Mouse (Mus musculus) kidney, postnatal 0 days (tissue): ENCODE data around the gene Rxrg. TPM values are rescaled to one million over a fixed set of nuclear protein-coding genes. Genes with fewer than 3 reads are reported as not detected.

Experiments
- ATAC-seq: fragments of 200-750 bp; cut with Nextera tagmentation; replicated peaks from 2 replicates; pipeline ENCODE4 v1.8.0; 2017; ENCODE audit warnings: low read depth, moderate number of reproducible peaks, moderate TSS enrichment, moderate library complexity; ENCODE audit not compliant: low FRiP score
- DNase-seq: peaks from one replicate; pipeline ENCODE4 v3.0.0-alpha.2; 2016; ENCODE audit warnings: low spot score
- H3K27ac ChIP-seq: fragments of 300-500 bp; sonication (generic); 2 replicates; pipeline ENCODE4 v1.5.1; 2014; ENCODE audit warnings: mild to moderate bottlenecking
- H3K27me3 ChIP-seq: fragments of 300-500 bp; sonication (generic); 2 replicates; pipeline ENCODE4 v1.6.1; 2014; ENCODE audit warnings: low read length, mixed read lengths; ENCODE audit not compliant: insufficient read depth
- H3K36me3 ChIP-seq: fragments of 300-500 bp; sonication (generic); 2 replicates; pipeline ENCODE4 v1.6.1; 2014; ENCODE audit warnings: low read length, mixed read lengths; ENCODE audit not compliant: insufficient read depth
- H3K4me1 ChIP-seq: fragments of 300-500 bp; sonication (generic); replicated peaks from 2 replicates; pipeline ENCODE4 v1.6.1; 2014; ENCODE audit warnings: antibody characterized with exemption, low read length, mixed read lengths; ENCODE audit not compliant: insufficient read depth
- H3K4me2 ChIP-seq: fragments of 300-500 bp; sonication (generic); 2 replicates; pipeline ENCODE4 v1.6.1; 2014; ENCODE audit warnings: mild to moderate bottlenecking, low read length, moderate library complexity, mixed read lengths
- H3K4me3 ChIP-seq: fragments of 300-500 bp; sonication (generic); replicated peaks from 2 replicates; pipeline ENCODE4 v1.5.1; 2014; ENCODE audit warnings: low read depth, low read length
- H3K9ac ChIP-seq: fragments of 300-500 bp; sonication (generic); 2 replicates; pipeline ENCODE4 v1.6.1; 2014; ENCODE audit warnings: low read depth, low read length
- H3K9me3 ChIP-seq: fragments of 300-500 bp; sonication (generic); replicated peaks from 2 replicates; pipeline ENCODE4 v1.6.1; 2016; ENCODE audit warnings: low read length, inconsistent platforms, mixed read lengths
- CTCF ChIP-seq: IDR thresholded peaks from 2 replicates; pipeline ENCODE4 v1.5.1; 2016; ENCODE audit warnings: antibody characterized with exemption, low read depth, mild to moderate bottlenecking, moderate library complexity
- WGBS: fragments of 180-500 bp; shearing (Covaris S2); extraction: QIAGEN DNeasy Blood & Tissue Kit; methylation state at CpG from one replicate; pipeline ENCODE4 v1.1.7; 2014; 5-methylcytosine and 5-hydroxymethylcytosine counted together
- polyA plus RNA-seq: library from polyadenylated mRNA; unstranded; fragments of >200 nt; fragmentation: Nextera tagmentation; extraction: Ambion mirVana; gene quantifications from 2 replicates; pipeline ENCODE4 v1.2.1, GENCODE M21; 2015

The Rxrg gene
- polyA plus RNA-seq, 1 experiment from 2014 or later, result 0.55 TPM

- H3K27me3 ChIP-seq, result no peaks in the 10 kb centered on the region
- DNase-seq (no peak), ATAC-seq (no peak)
- H3K36me3 ChIP-seq, result no peaks in the 10 kb centered on the region
- 75% methylated on average over 6 of the region's 6 CpGs for WGBS
- no peak overlapping the region for H3K9ac ChIP-seq
- no peaks in the 10 kb centered on the region for H3K4me1 ChIP-seq
- TF ChIP-seq CTCF, result no peak
- H3K27ac ChIP-seq, result no peak overlapping the region
- H3K4me2 ChIP-seq, result no peak overlapping the region
- no peaks in the 10 kb centered on the region for H3K9me3 ChIP-seq
- no peak overlapping the region for H3K4me3 ChIP-seq
Observed at GRCm38 (mm10) chr1:167583195-167583594, 15.0 kb upstream of the Rxrg start.

- no peak overlapping the region for H3K9ac ChIP-seq
- H3K4me2 ChIP-seq, result no peak overlapping the region
- DNase-seq, result no peak
- H3K4me3 ChIP-seq, result no peak overlapping the region
- no peak overlapping the region for H3K27ac ChIP-seq
- no peak for TF ChIP-seq CTCF
- no peaks in the 10 kb centered on the region for H3K9me3 ChIP-seq
- no peaks in the 10 kb centered on the region for H3K4me1 ChIP-seq
- H3K27me3 ChIP-seq, result no peaks in the 10 kb centered on the region
- no peaks in the 10 kb centered on the region for H3K36me3 ChIP-seq
- WGBS, result 75% methylated on average over 12 of the region's 12 CpGs
- no peak for ATAC-seq
Observed at GRCm38 (mm10) chr1:167583888-167584287, 14.3 kb upstream of the Rxrg start.

GRCm38 (mm10) chr1:167588747-167589558 is 9.2 kb upstream of the Rxrg start:
- H3K4me3 ChIP-seq, result no peak overlapping the region
- no peak overlapping the region for H3K27ac ChIP-seq
- ATAC-seq, result no peak
- no peak for TF ChIP-seq CTCF
- H3K36me3 ChIP-seq, result no peaks in the 10 kb centered on the region
- no peak overlapping the region for H3K9ac ChIP-seq
- WGBS, result 86% methylated on average over 16 of the region's 16 CpGs
- no peaks in the 10 kb centered on the region for H3K27me3 ChIP-seq
- H3K4me1 ChIP-seq, result no peaks in the 10 kb centered on the region
- no peak for DNase-seq
- H3K9me3 ChIP-seq, result no peaks in the 10 kb centered on the region
- no peak overlapping the region for H3K4me2 ChIP-seq

GRCm38 (mm10) chr1:167592175-167592574 is 6.0 kb upstream of the Rxrg start:
- Histone ChIP-seq H3K4me3 (no peak overlapping the region), H3K36me3 (no peaks in the 10 kb centered on the region), H3K4me2 (no peak overlapping the region), H3K4me1 (no peaks in the 10 kb centered on the region), H3K9me3 (no peaks in the 10 kb centered on the region), H3K27ac (no peak overlapping the region), H3K27me3 (no peaks in the 10 kb centered on the region), H3K9ac (no peak overlapping the region)
- DNase-seq (no peak), ATAC-seq (no peak)
- WGBS, result 78% methylated on average over 8 of the region's 8 CpGs
- TF ChIP-seq CTCF, result no peak

DNA sequence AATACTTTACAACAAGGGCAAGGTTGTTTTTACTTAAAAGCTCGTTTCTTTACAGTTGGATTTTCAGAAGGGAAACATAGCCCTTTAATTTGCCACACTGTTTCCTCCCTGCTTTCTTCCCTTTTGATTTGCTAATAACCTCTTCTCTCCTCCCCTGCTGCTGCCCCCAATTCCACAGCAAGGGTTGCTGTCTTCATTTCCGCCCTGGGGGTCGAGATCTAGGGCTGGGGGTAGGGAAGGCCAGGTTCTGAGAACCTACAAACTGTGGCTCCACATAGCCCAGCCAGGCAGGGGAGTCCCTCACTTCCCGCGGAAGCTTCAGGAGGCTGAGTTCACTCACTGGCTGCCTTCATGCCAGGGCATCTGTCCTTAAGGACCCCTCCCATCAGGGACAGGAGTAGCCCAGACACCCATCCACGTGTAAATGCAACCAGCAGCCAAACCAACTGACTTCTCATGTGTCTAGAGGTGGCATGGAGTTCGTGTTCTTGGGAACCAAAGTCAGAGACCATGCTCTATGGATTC is 1.1 kb downstream of the Rxrg start:
- H3K27ac ChIP-seq, result no peak overlapping the region
- no peak overlapping the region for H3K4me3 ChIP-seq
- H3K9me3 ChIP-seq, result no peaks in the 10 kb centered on the region
- TF ChIP-seq CTCF, result no peak
- peaks cover 3% of the 10 kb centered on the region; the same call in 1 of the 2 replicates for H3K4me1 ChIP-seq
- 13% methylated on average over 7 of the region's 7 CpGs for WGBS
- no peaks in the 10 kb centered on the region for H3K36me3 ChIP-seq
- H3K9ac ChIP-seq, result no peak overlapping the region
- no peaks in the 10 kb centered on the region for H3K27me3 ChIP-seq
- no peak for DNase-seq
- no peak for ATAC-seq
- H3K4me2 ChIP-seq, result peak overlapping the region; percentile 63

DNA sequence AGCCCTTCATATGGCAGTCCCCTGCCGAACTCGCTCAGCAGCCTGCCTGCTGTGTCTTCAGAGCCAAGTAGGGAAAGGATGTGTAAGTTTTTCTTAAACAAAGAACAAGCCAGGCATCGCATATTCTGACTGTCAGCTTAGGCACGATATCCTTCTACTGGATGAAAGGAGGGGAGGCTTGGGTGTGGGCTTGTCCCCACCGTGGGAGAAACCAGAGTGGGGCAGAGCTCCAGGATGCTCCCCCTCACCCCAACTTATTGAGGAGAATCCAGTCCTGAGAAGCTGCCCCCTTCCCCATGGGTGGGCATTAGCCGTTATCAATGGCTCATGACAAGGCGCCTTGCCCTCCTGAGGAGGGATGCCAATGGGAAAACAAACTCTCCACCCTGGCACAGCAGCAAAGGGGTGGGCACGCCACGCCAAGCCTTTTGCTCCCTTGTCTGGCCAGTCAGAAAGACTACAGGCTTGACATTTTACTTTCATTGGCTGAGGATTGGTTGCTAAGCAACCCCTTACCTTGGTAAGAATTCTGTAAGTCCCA is 10.1 kb downstream of the Rxrg start:
- Histone ChIP-seq H3K4me2 (no peak overlapping the region), H3K4me3 (no peak overlapping the region), H3K9me3 (no peaks in the 10 kb centered on the region), H3K4me1 (no peaks in the 10 kb centered on the region), H3K9ac (no peak overlapping the region), H3K36me3 (no peaks in the 10 kb centered on the region), H3K27me3 (no peaks in the 10 kb centered on the region), H3K27ac (no peak overlapping the region)
- DNase-seq (no peak), ATAC-seq (no peak)
- TF ChIP-seq CTCF, result no peak
- 53% methylated on average over 9 of the region's 9 CpGs for WGBS
